Mouse (Mus musculus): ENCODE results near the gene Nrp2.
A peak's percentile ranks its signal among the peaks of the same experiment; 100 is the strongest.

The Nrp2 gene

GRCm38 (mm10) chr1:62747421-62748111 is 44.5 kb downstream of the Nrp2 start:
- DNase-seq (ENCODE audit: low read depth in 1 of 2, low spot score in 2 of 2) = no peak

- no peak for DNase-seq (ENCODE audit: low read depth in 1 of 2, low spot score in 2 of 2)
These were observed 45.3 kb downstream of the Nrp2 start for GRCm38 (mm10) chr1:62748361-62748760.

GRCm38 (mm10) chr1:62749716-62750115 is 46.6 kb downstream of the Nrp2 start:
- DNase-seq (ENCODE audit: low read depth in 1 of 2, low spot score in 2 of 2) = no peak

- DNase-seq (ENCODE audit: low read depth in 1 of 2, low spot score in 2 of 2) = no peak
These were observed 47.4 kb downstream of the Nrp2 start for GRCm38 (mm10) chr1:62750408-62751008.

- DNase-seq (ENCODE audit: low read depth in 1 of 2, low spot score in 2 of 2) = no peak
These were observed 48.2 kb downstream of the Nrp2 start for GRCm38 (mm10) chr1:62751011-62752006.

GRCm38 (mm10) chr1:62752055-62752454 is 49.0 kb downstream of the Nrp2 start:
- DNase-seq (ENCODE audit: low read depth in 1 of 2, low spot score in 2 of 2) = no peak

- no peak for DNase-seq (ENCODE audit: low read depth in 1 of 2, low spot score in 2 of 2)
These were observed 49.7 kb downstream of the Nrp2 start for GRCm38 (mm10) chr1:62752661-62753333.

GRCm38 (mm10) chr1:62754066-62754835 is 51.2 kb downstream of the Nrp2 start:
- no peak for DNase-seq (ENCODE audit: low read depth in 1 of 2, low spot score in 2 of 2)

GRCm38 (mm10) chr1:62760086-62760485 is 57.0 kb downstream of the Nrp2 start:
- DNase-seq (ENCODE audit: low read depth in 1 of 2, low spot score in 2 of 2) = no peak

GRCm38 (mm10) chr1:62760565-62760964 is 57.5 kb downstream of the Nrp2 start:
- DNase-seq (ENCODE audit: low read depth in 1 of 2, low spot score in 2 of 2) = no peak

GRCm38 (mm10) chr1:62763779-62764178 is 60.7 kb downstream of the Nrp2 start:
- no peak for DNase-seq (ENCODE audit: low read depth in 1 of 2, low spot score in 2 of 2)

- no peak for DNase-seq (ENCODE audit: low read depth in 1 of 2, low spot score in 2 of 2)
These were observed 62.1 kb downstream of the Nrp2 start for GRCm38 (mm10) chr1:62765171-62765570.

GRCm38 (mm10) chr1:62766766-62767165 is 63.7 kb downstream of the Nrp2 start:
- peak in 1 of 2 experiments; percentile 1 for DNase-seq (ENCODE audit: low read depth in 1 of 2, low spot score in 2 of 2)

- DNase-seq (ENCODE audit: low read depth in 1 of 2, low spot score in 2 of 2) = no peak
These were observed 64.5 kb downstream of the Nrp2 start for GRCm38 (mm10) chr1:62767611-62768010.

GRCm38 (mm10) chr1:62770576-62770975 is 67.5 kb downstream of the Nrp2 start:
- DNase-seq (ENCODE audit: low read depth in 1 of 2, low spot score in 2 of 2) = peak in 1 of 2 experiments; percentile 5

- no peak for DNase-seq (ENCODE audit: low read depth in 1 of 2, low spot score in 2 of 2)
These were observed 69.3 kb downstream of the Nrp2 start for GRCm38 (mm10) chr1:62772391-62772790.

GRCm38 (mm10) chr1:62773105-62773920 is 70.2 kb downstream of the Nrp2 start:
- DNase-seq (ENCODE audit: low read depth in 1 of 2, low spot score in 2 of 2) = no peak

GRCm38 (mm10) chr1:62773921-62774191 is 70.8 kb downstream of the Nrp2 start:
- no peak for DNase-seq (ENCODE audit: low read depth in 1 of 2, low spot score in 2 of 2)

- no peak for DNase-seq (ENCODE audit: low read depth in 1 of 2, low spot score in 2 of 2)
These were observed 71.5 kb downstream of the Nrp2 start for GRCm38 (mm10) chr1:62774288-62775218.

All from monocyte, adult 2 months (primary cell).